Mouse (Mus musculus) adrenal gland, adult 10 weeks (tissue): Measurements from ENCODE around the gene Fbxl7. TPM values are rescaled to one million over a fixed set of nuclear protein-coding genes. Genes with fewer than 3 reads are reported as not detected.

Source experiments
- polyA plus RNA-seq: library from polyadenylated mRNA; stranded (reverse); fragments of 350-450 nt; fragmentation: Illumina TruSeq; extraction: RNeasy Lipid Tissue Mini Kit (QIAGEN cat#74804); gene quantifications from one replicate; pipeline ENCODE4 v1.2.3, GENCODE M21; 2014; ENCODE audit warnings: low read depth, low replicate concordance

The Fbxl7 gene
- polyA plus RNA-seq, result 8.3 TPM

DNA sequence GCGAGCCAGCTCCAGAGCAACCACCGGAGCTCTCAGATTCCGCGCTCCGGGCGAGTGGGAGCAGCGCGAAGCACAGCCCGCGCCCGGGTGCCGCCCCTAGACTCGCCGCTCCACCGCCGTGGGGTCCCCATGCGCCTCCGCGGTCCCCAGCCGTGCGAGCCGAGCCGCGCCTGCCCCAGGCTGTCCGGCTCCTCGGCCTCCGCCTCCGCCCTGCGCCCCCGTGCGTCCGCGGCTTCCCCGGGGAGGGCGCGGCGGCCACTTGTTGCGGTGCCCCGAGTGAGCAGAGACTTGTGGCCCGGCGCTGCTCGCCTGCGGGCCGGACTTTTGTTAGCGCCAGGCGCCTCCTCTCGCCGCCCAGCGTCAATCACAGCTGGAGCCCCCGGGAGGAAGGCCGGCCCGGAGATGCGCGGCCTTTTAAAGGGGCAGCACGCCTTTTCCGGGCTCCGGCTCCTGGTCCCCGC, at the start of gene Fbxl7:
TSS of gene Fbxl7 (minus strand) at position 330 of the 461 bp plus-strand sequence.

